Mouse (Mus musculus) hematopoietic stem cell, adult 5-6 weeks (primary cell): ENCODE data around the gene Arhgef11. TPM values are rescaled to one million over a fixed set of nuclear protein-coding genes. Genes with fewer than 3 reads are reported as not detected.
"Not testable (repeated sequence)": the region's sequence is repeated elsewhere in the genome, so short reads cannot be mapped to it uniquely, and the experiment has no call there.

Experiments used
- ATAC-seq, 2 experiments: fragments of 125-278 bp in 1 of 2; replicated peaks in 1 of 2; 2 replicates each; pipeline ENCODE4 v1.8.0; 2016 to 2017; ENCODE audit warnings: inconsistent platforms in 2 of 2, mild to moderate bottlenecking in 2 of 2, moderate number of reproducible peaks in 2 of 2, low read depth in 1 of 2, moderate TSS enrichment in 1 of 2; ENCODE audit not compliant: low FRiP score in 2 of 2, poor library complexity in 2 of 2, severe bottlenecking in 2 of 2, insufficient read depth in 1 of 2, low TSS enrichment in 1 of 2
- total RNA-seq: library from RNA; stranded (forward); fragments of 172-1452, 232-1000 nt; gene quantifications from 2 replicates; pipeline ENCODE4 v1.2.3, GENCODE M21; 2017

Gene Arhgef11
- total RNA-seq, result 8.5 and 15.1 TPM in 2 replicates

- peak; percentile 43 to 68 for ATAC-seq
Observed at GRCm38 (mm10) chr3:87616957-87617810, at the start of gene Arhgef11. Gene Arhgef11 (plus strand): TSS chr3:87617559.

GRCm38 (mm10) chr3:87568681-87569080, 48.7 kb upstream of the Arhgef11 start:
- ATAC-seq, result no peak

- no peak for ATAC-seq
Observed at GRCm38 (mm10) chr3:87575766-87576165, 41.6 kb upstream of the Arhgef11 start.

GRCm38 (mm10) chr3:87582259-87582658, 35.1 kb upstream of the Arhgef11 start:
- no peak for ATAC-seq

- ATAC-seq, result no peak
Observed at GRCm38 (mm10) chr3:87593793-87594192, 23.6 kb upstream of the Arhgef11 start.

GRCm38 (mm10) chr3:87595328-87595727, 22.0 kb upstream of the Arhgef11 start:
- ATAC-seq, result not testable (repeated sequence)

- ATAC-seq, result not testable (repeated sequence)
Observed at GRCm38 (mm10) chr3:87601077-87601476, 16.3 kb upstream of the Arhgef11 start.

GRCm38 (mm10) chr3:87616354-87616753, 1.0 kb upstream of the Arhgef11 start:
- ATAC-seq, result no peak

GRCm38 (mm10) chr3:87617811-87618130, 412 bp downstream of the Arhgef11 start:
- ATAC-seq, result no peak

- no peak for ATAC-seq
Observed at GRCm38 (mm10) chr3:87618240-87618639, 881 bp downstream of the Arhgef11 start.

- ATAC-seq, result no peak
Observed at GRCm38 (mm10) chr3:87618981-87619710, 1.8 kb downstream of the Arhgef11 start.

GRCm38 (mm10) chr3:87620218-87620891, 3.0 kb downstream of the Arhgef11 start:
- no peak for ATAC-seq

- ATAC-seq, result no peak
Observed at GRCm38 (mm10) chr3:87624899-87625298, 7.5 kb downstream of the Arhgef11 start.

GRCm38 (mm10) chr3:87630899-87631298, 13.5 kb downstream of the Arhgef11 start:
- no peak for ATAC-seq

GRCm38 (mm10) chr3:87631408-87631807, 14.0 kb downstream of the Arhgef11 start:
- ATAC-seq, result no peak

GRCm38 (mm10) chr3:87635514-87635913, 18.2 kb downstream of the Arhgef11 start:
- no peak for ATAC-seq

- ATAC-seq, result no peak
Observed at GRCm38 (mm10) chr3:87643453-87643852, 26.1 kb downstream of the Arhgef11 start.

- ATAC-seq, result no peak
Observed at GRCm38 (mm10) chr3:87646174-87646573, 28.8 kb downstream of the Arhgef11 start.
